Mouse (Mus musculus) E14TG2a.4 (cell line): ENCODE results near the gene Slc9a6.

Experiments
- CTCF ChIP-seq: conservative IDR thresholded peaks from 2 replicates; pipeline ENCODE4 v1.5.1; 2014; ENCODE audit warnings: low read length
- NANOG ChIP-seq: IDR thresholded peaks from 2 replicates; pipeline ENCODE4 v1.6.1; 2014; ENCODE audit warnings: borderline replicate concordance, low read length, mixed read lengths
- POU5F1 ChIP-seq: IDR thresholded peaks from 2 replicates; pipeline ENCODE4 v1.6.1; 2014; ENCODE audit warnings: low read length, borderline replicate concordance

GRCm38 (mm10) chrX:56675556-56675955 is 66.0 kb downstream of the Slc9a6 start:
- no peak for TF ChIP-seq CTCF
- TF ChIP-seq NANOG = no peak
- TF ChIP-seq POU5F1 = no peak
